Mouse (Mus musculus) liver, embryonic 14.5 days (tissue): Measurements from ENCODE around the gene Mfap1a.

ENCODE experiments used
- CTCF ChIP-seq: IDR thresholded peaks from 2 replicates; pipeline ENCODE4 v1.5.1; 2016; ENCODE audit warnings: antibody characterized with exemption, low read depth, control low read depth
- EP300 ChIP-seq: IDR thresholded peaks from 2 replicates; pipeline ENCODE4 v1.6.1; 2016; ENCODE audit warnings: antibody characterized with exemption, low read depth

DNA sequence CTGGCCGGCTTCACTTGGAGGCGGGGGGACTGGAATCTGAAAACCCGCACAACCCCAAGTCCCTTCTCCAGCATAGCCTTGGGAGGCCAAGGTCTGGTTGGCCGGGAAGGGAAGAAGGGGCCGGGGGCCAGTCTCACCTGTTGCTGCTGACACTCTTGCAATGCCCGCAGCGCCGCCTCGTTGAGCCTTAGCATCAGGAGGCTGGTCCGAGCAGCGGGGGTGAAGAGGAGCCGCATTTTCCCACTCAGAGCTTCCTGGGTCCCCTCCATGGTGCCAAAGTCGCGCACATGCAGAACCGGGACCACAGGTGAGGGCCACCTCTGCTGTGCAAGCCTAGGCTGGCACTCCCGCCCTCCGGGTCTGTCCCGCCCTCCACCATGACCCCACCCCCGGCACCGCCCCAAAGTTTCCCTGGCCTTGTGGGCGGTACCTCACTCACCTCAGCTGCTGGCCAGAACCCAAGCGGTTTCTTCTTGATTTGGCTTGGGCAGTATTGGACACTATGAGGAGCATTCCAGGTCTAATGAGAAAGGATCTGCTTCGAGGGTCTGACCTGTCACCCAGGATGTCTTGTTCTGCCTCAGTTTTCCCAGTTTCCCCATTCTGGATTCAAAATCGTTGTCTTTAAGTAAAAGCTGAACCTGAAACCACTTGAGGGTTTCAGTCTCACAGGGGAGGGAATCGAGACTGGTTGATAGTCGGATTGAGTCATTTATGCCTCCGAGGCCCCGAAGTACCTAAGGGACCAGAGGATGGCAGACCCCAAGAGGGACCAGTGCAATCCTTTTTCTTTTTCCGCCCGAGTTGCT, 64.0 kb downstream of the Mfap1a start:
- no peak for TF ChIP-seq CTCF
- no peak for TF ChIP-seq EP300
